In genomic region chr1:82986738-82987137, GRCm38 (mm10) we compare ENCODE assay signal across 16 mouse cellular contexts.
"Had no signal": no experiment of that assay in that cellular context is flagged by ENCODE, and none has a peak within 500 bp of the region (broad histone marks: within the 10 kb centered on the region; RNA-seq: fewer than 3 reads in every experiment).

No protein-coding gene starts in this region.

- DNase-seq: cerebellum, adult 9-10 months; cerebellum, adult 9-11 months; cerebellum, postnatal 10 days; cerebellum, postnatal 14 days; cerebellum, postnatal 25 days; cerebellum, postnatal 36 days; embryo, embryonic 11 days; forebrain, postnatal 0 days; gastrocnemius, adult 2 months; gastrocnemius, postnatal 10 days; gastrocnemius, postnatal 14 days; gastrocnemius, postnatal 25 days; gastrocnemius, postnatal 36 days; heart, adult 11 months; heart, adult 18-20 months; heart, adult 2 months had no signal
